Mouse (Mus musculus): ENCODE data around the gene Rsbn1l.
"Not testable (repeated sequence)": the region's sequence is repeated elsewhere in the genome, so short reads cannot be mapped to it uniquely, and the experiment has no call there.

Rsbn1l gene

DNA sequence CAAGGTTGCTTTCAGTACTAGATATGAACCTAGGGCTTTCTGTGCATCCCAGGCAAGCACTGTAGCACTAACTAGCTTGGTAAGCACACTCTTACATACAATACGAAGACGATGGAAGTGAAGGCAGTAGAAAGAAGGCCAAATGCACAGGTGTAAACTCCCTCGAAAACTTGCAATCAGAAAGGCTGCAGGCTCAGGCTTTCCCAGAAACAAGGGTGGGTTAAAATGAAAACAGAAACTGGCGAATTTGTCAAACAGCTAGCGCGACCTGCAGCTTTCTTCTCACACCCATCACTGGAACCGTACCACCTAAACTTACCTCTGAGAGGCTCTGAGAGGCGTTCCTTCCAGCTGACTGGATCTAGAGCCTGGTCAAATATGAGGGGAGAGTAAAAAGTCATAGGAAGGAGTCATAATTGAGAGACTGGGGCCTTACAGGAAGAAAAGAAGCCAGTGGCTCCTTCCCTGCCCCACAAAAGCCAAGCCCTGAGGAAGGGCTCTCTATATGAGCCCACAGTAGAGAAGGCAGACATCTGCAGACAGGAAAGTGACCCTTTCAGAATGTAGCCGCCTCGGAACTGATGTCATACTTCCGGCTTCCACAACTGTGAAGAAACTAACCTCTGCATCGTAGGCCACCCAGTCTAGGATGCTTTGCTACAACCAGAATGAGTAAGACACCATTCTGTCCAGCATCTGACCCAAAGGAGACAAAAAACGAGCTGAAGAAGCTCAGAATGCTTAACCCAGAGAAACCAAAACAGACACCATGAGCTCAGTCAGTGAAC is 11.0 kb downstream of the Rsbn1l start:
- TF ChIP-seq CTCF (conservative IDR thresholded peaks at IDR 0.05; ENCODE audit: low read length) (no peak), POU5F1 (IDR thresholded peaks at IDR 0.05; ENCODE audit: borderline replicate concordance, low read length) (no peak), NANOG (IDR thresholded peaks at IDR 0.05; ENCODE audit: borderline replicate concordance, low read length) (no peak)
- H3K36me3 ChIP-seq (ENCODE audit: insufficient read depth, low read length) = peaks cover 13% of the 10 kb centered on the region

DNA sequence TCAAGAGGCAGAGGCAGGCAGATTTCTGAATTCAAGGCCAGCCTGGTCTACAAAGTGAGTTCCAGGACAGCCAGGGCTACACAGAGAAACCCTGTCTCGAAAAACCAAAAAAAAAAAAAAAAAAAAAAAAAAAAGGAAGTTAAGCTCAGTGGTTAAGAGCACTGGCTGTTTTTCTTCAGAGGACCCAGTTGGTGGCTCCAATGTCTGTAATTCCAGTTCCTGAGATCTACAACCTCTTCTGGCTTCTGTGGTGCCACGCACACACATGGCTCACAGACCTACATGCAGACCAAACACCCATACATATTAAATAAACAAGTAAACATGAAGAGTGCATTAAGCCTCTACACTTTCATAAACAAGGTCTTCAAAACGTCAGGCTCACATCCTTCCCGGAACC is 12.4 kb downstream of the Rsbn1l start:
- H3K9me3 ChIP-seq (ENCODE audit: low read length); H3K27me3 ChIP-seq (ENCODE audit: insufficient read depth, low read length); H3K4me3 ChIP-seq (replicated peaks; ENCODE audit: low read length): not testable (repeated sequence)
- Histone ChIP-seq H3K4me1 (replicated peaks; ENCODE audit: low read depth, low read length) (peaks cover 87% of the 10 kb centered on the region), H3K36me3 (ENCODE audit: insufficient read depth, low read length) (peaks cover 25% of the 10 kb centered on the region)

More for the DNA sequence above, 11.0 kb downstream of the Rsbn1l start:
- Histone ChIP-seq H3K9me3 (ENCODE audit: low read length) (no peaks in the 10 kb centered on the region), H3K27me3 (ENCODE audit: insufficient read depth, low read length) (no peaks in the 10 kb centered on the region), H3K4me3 (replicated peaks; ENCODE audit: low read length) (no peak overlapping the region; the same call in 1 of the 2 replicates), H3K4me1 (replicated peaks; ENCODE audit: low read depth, low read length) (peaks cover 87% of the 10 kb centered on the region)

DNA sequence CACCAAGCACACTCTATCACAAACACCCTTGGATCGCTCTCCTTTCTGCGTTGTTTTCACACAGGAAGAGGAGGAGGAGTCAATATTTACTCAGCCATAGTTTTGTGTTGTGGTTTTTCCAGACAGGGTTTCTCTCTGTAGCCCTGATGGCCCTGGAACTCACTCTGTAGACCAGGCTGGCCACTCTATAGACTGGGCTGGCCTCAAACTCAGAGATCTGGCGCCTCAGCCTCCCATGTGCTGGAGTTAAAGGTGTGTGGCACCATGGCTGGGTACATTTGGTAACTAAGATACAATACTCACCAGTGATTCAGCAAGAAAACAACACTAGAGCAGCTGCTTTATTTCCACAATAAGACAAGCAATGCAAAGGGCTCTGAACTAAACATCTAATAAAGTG is 13.7 kb downstream of the Rsbn1l start:
- peaks cover 81% of the 10 kb centered on the region for H3K4me1 ChIP-seq (replicated peaks; ENCODE audit: low read depth, low read length)
- TF ChIP-seq CTCF (conservative IDR thresholded peaks at IDR 0.05; ENCODE audit: low read length) (no peak), POU5F1 (IDR thresholded peaks at IDR 0.05; ENCODE audit: borderline replicate concordance, low read length) (no peak), NANOG (IDR thresholded peaks at IDR 0.05; ENCODE audit: borderline replicate concordance, low read length) (no peak)
- H3K27me3 ChIP-seq (ENCODE audit: insufficient read depth, low read length) = no peaks in the 10 kb centered on the region
- peaks cover 25% of the 10 kb centered on the region for H3K36me3 ChIP-seq (ENCODE audit: insufficient read depth, low read length)
- no peak overlapping the region for H3K4me3 ChIP-seq (replicated peaks; ENCODE audit: low read length)
- no peaks in the 10 kb centered on the region for H3K9me3 ChIP-seq (ENCODE audit: low read length)

DNA sequence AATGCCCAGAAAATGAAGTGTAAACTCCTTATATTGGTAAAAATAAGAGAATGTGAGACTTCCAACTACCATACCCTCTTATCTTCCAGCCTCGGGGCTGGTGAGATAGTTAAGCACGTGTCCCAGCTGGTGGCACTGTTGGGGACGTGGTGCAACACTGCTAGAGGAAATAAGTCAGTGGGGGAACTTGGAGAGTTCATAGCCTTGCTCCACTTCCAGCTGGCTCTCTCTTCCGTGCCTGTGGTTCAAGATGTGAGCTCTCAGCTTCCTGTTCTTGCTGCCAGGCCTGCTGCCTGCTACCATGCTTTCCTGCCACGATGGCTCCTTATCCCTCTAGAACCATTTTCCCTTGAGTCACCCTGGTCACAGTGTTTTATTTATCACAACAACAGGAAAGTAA is 15.0 kb downstream of the Rsbn1l start:
- no peak for TF ChIP-seq POU5F1 (IDR thresholded peaks at IDR 0.05; ENCODE audit: borderline replicate concordance, low read length)
- TF ChIP-seq CTCF (conservative IDR thresholded peaks at IDR 0.05; ENCODE audit: low read length) = no peak
- no peak for TF ChIP-seq NANOG (IDR thresholded peaks at IDR 0.05; ENCODE audit: borderline replicate concordance, low read length)
- Histone ChIP-seq H3K4me1 (replicated peaks; ENCODE audit: low read depth, low read length) (peaks cover 80% of the 10 kb centered on the region), H3K4me3 (replicated peaks; ENCODE audit: low read length) (no peak overlapping the region), H3K27me3 (ENCODE audit: insufficient read depth, low read length) (no peaks in the 10 kb centered on the region), H3K9me3 (ENCODE audit: low read length) (no peaks in the 10 kb centered on the region), H3K36me3 (ENCODE audit: insufficient read depth, low read length) (peaks cover 28% of the 10 kb centered on the region)

DNA sequence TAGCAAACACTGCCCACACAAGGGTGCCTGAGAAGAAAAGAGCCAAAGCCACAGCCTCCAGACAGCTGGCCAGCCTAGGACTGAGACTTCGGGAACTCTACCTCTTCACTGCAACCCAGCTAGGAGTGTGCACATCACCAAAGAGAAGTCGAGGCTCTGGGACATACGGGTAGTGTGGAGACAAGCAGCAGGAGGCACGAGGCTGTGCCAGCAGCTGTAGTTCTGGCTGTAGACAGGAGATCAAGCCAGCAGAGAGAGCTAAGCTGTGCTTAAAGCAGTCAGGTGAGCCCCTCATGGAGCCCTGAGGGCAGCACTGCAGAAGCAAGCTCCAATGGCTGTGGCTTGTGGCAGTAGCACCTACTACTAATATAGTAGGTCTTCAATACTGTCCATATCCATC is 15.5 kb downstream of the Rsbn1l start:
- peaks cover 30% of the 10 kb centered on the region for H3K36me3 ChIP-seq (ENCODE audit: insufficient read depth, low read length)
- no peaks in the 10 kb centered on the region for H3K27me3 ChIP-seq (ENCODE audit: insufficient read depth, low read length)
- no peaks in the 10 kb centered on the region for H3K9me3 ChIP-seq (ENCODE audit: low read length)
- H3K4me3 ChIP-seq (replicated peaks; ENCODE audit: low read length) = no peak overlapping the region
- H3K4me1 ChIP-seq (replicated peaks; ENCODE audit: low read depth, low read length) = peaks cover 80% of the 10 kb centered on the region
- no peak for TF ChIP-seq NANOG (IDR thresholded peaks at IDR 0.05; ENCODE audit: borderline replicate concordance, low read length)
- TF ChIP-seq POU5F1 (IDR thresholded peaks at IDR 0.05; ENCODE audit: borderline replicate concordance, low read length) = no peak
- TF ChIP-seq CTCF (conservative IDR thresholded peaks at IDR 0.05; ENCODE audit: low read length) = no peak

DNA sequence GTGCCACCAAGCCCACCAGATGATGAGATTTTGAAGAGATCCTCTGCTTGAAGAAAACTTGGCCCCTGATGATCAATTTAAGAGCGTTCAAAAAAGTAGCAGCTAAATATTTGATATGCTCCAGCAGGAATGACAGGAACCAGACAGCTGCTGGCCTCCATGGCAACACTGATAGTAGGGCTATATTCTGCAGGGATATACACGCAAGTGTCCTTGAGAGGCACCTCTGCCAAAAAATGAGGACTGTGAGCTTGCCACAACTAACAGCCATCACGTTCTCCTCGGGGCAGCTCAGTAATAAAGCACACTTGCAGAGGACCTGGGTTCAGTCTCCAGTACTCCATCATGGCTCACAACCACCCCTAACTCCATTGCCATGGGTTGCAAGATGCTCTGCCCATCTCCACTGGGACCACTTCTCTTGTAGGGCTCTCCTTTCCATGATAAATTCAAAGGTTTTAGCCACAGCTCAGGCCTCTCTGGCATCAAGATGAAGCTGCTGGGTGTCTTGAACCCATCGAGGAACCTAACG is 16.1 kb downstream of the Rsbn1l start:
- TF ChIP-seq NANOG (IDR thresholded peaks at IDR 0.05; ENCODE audit: borderline replicate concordance, low read length) (no peak), CTCF (conservative IDR thresholded peaks at IDR 0.05; ENCODE audit: low read length) (no peak), POU5F1 (IDR thresholded peaks at IDR 0.05; ENCODE audit: borderline replicate concordance, low read length) (no peak)
- H3K36me3 ChIP-seq (ENCODE audit: insufficient read depth, low read length) = peaks cover 30% of the 10 kb centered on the region
- H3K4me1 ChIP-seq (replicated peaks; ENCODE audit: low read depth, low read length) = peaks cover 80% of the 10 kb centered on the region

DNA sequence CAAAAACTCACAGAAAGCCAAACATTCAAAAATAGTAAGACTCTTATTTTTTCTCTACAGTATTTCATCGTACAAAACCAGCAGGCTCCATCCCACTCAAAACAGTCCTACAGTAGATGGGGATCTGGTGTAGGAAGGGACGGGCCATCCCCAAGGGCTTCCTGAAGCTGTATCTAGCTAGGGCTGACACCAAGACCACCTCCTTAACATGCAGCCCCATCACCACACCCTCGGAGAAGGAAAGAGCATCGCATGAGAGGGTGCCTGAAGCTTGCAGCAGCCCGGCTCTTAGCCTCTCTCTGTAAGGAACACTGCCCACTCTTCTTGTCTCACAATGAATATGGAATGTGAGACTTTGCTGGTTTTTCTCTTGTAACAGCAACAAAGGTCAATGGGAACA is 17.7 kb downstream of the Rsbn1l start:
- no peak for TF ChIP-seq NANOG (IDR thresholded peaks at IDR 0.05; ENCODE audit: borderline replicate concordance, low read length)
- TF ChIP-seq CTCF (conservative IDR thresholded peaks at IDR 0.05; ENCODE audit: low read length) = no peak
- no peak for TF ChIP-seq POU5F1 (IDR thresholded peaks at IDR 0.05; ENCODE audit: borderline replicate concordance, low read length)
- Histone ChIP-seq H3K27me3 (ENCODE audit: insufficient read depth, low read length) (no peaks in the 10 kb centered on the region), H3K36me3 (ENCODE audit: insufficient read depth, low read length) (peaks cover 30% of the 10 kb centered on the region), H3K9me3 (ENCODE audit: low read length) (no peaks in the 10 kb centered on the region), H3K4me1 (replicated peaks; ENCODE audit: low read depth, low read length) (peaks cover 83% of the 10 kb centered on the region), H3K4me3 (replicated peaks; ENCODE audit: low read length) (0 out of 2 replicates have a peak overlapping the region, but pooled peaks have one; percentile 11)

More for the DNA sequence above, 16.1 kb downstream of the Rsbn1l start:
- Histone ChIP-seq H3K4me3 (replicated peaks; ENCODE audit: low read length) (no peak overlapping the region), H3K9me3 (ENCODE audit: low read length) (no peaks in the 10 kb centered on the region), H3K27me3 (ENCODE audit: insufficient read depth, low read length) (no peaks in the 10 kb centered on the region)

DNA sequence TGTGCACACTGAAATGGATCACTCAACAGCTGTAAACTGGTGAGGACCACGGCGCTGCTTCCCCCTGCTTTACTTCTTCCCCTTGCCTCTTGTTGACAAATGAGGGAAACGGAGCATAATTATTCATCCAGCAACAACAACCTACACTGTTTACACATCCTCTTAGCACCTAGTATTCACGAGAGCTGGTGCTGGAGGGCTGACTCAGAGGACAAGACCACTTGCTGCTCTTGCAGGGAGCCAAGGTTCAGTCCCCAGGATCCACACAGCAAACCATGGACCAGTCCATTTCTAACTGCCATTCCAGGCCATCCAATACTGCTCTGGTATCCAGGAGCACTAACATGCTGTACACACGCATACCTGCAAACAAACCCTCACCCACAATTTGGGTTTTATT is 20.3 kb downstream of the Rsbn1l start:
- no peak overlapping the region for H3K4me3 ChIP-seq (replicated peaks; ENCODE audit: low read length)
- peaks cover 25% of the 10 kb centered on the region for H3K36me3 ChIP-seq (ENCODE audit: insufficient read depth, low read length)
- H3K27me3 ChIP-seq (ENCODE audit: insufficient read depth, low read length) = no peaks in the 10 kb centered on the region
- H3K9me3 ChIP-seq (ENCODE audit: low read length) = no peaks in the 10 kb centered on the region
- no peak for TF ChIP-seq CTCF (conservative IDR thresholded peaks at IDR 0.05; ENCODE audit: low read length)
- TF ChIP-seq POU5F1 (IDR thresholded peaks at IDR 0.05; ENCODE audit: borderline replicate concordance, low read length) = no peak
- TF ChIP-seq NANOG (IDR thresholded peaks at IDR 0.05; ENCODE audit: borderline replicate concordance, low read length) = no peak
- H3K4me1 ChIP-seq (replicated peaks; ENCODE audit: low read depth, low read length) = peaks cover 83% of the 10 kb centered on the region
